Mouse (Mus musculus) E14TG2a.4 (cell line): ENCODE measurements around the gene Pcgf3.

Source experiments
- H3K27me3 ChIP-seq: 2 replicates; pipeline ENCODE4 v1.6.1; 2014; ENCODE audit warnings: low read length, control low read depth; ENCODE audit not compliant: insufficient read depth
- H3K36me3 ChIP-seq: 2 replicates; pipeline ENCODE4 v1.6.1; 2014; ENCODE audit warnings: low read length, control low read depth; ENCODE audit not compliant: insufficient read depth
- H3K4me1 ChIP-seq: replicated peaks from 2 replicates; pipeline ENCODE4 v1.6.1; 2014; ENCODE audit warnings: low read depth, low read length, control low read depth
- H3K4me3 ChIP-seq: replicated peaks from 2 replicates; pipeline ENCODE4 v1.5.1; 2014; ENCODE audit warnings: mild to moderate bottlenecking, low read length
- H3K9me3 ChIP-seq: 2 replicates; pipeline ENCODE4 v1.6.1; 2014; ENCODE audit warnings: low read length, control low read depth
- CTCF ChIP-seq: conservative IDR thresholded peaks from 2 replicates; pipeline ENCODE4 v1.5.1; 2014; ENCODE audit warnings: low read length
- NANOG ChIP-seq: IDR thresholded peaks from 2 replicates; pipeline ENCODE4 v1.6.1; 2014; ENCODE audit warnings: borderline replicate concordance, low read length, mixed read lengths
- POU5F1 ChIP-seq: IDR thresholded peaks from 2 replicates; pipeline ENCODE4 v1.6.1; 2014; ENCODE audit warnings: low read length, borderline replicate concordance

Pcgf3 gene

DNA sequence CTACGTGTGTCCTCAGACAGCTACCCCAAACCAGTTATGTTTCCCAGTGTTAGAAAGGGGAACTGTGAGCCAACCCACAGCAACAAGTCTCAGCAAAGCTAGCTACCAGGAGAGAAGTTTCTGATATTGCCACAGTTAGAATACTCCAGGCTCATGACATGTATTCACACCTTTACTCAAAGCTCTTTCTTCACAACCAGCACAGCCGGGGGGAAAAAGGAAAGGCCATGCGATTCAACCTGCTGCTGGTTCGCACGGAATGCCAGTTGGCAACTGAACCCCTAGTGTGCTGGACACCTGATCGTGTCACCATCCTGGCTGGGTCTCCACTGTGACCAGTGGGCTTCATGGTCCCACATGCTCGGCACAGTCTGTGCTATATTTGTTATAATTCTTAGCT lies 13.2 kb upstream of the Pcgf3 start:
- no peaks in the 10 kb centered on the region for H3K9me3 ChIP-seq
- no peak for TF ChIP-seq NANOG
- no peak for TF ChIP-seq CTCF
- peak overlapping the region; percentile 77 for H3K4me3 ChIP-seq

GRCm38 (mm10) chr5:108448785-108449668 lies 12.0 kb upstream of the Pcgf3 start, which contains the start of gene Mfsd7a:
TSS of gene Mfsd7a (minus strand) at chr5:108448891.
- Histone ChIP-seq H3K9me3 (no peaks in the 10 kb centered on the region), H3K4me3 (peak within 1 kb of the TSS; percentile 77), H3K27me3 (peaks cover 46% of the 10 kb centered on the region), H3K4me1 (peaks cover 20% of the 10 kb centered on the region), H3K36me3 (no peaks in the 10 kb centered on the region)
- TF ChIP-seq NANOG (no peak), CTCF (no peak), POU5F1 (no peak)

More for the DNA sequence above, 13.2 kb upstream of the Pcgf3 start:
- Histone ChIP-seq H3K27me3 (peaks cover 46% of the 10 kb centered on the region), H3K4me1 (peaks cover 20% of the 10 kb centered on the region), H3K36me3 (no peaks in the 10 kb centered on the region)

DNA sequence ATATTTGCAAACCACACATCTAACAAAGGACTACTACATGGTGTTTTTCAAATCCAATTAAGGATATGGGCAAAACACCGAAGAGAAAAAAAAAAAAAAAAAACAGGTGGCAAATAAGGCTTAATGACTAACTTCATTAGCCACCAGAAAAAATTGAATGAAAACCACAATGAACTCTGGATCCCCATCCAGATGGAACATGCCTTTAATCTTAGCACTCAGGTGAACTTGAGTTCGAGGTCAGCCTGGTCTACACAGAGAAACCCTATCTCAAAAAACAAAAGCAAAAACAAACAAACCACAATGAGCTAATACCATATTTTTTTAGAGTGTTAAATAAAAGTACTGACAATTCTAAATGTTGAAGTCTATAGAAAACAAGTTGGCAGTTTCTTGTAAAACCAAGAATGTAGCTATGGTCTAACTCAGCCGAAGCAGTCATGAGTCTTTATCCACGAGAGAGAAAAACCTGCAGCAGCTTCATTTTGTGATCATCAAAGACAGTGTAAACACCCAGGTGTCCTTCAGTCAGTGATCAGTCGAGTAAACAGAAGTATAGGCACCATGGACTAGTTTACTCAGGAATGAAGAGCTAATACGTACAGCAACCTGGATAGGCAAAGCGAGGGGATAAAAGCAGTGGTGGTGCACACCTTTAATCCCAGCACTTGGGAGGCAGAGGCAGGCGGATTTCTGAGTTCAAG lies 10.0 kb upstream of the Pcgf3 start:
- TF ChIP-seq CTCF, result no peak
- Histone ChIP-seq H3K4me3 (no peak overlapping the region), H3K9me3 (no peaks in the 10 kb centered on the region), H3K4me1 (peaks cover 20% of the 10 kb centered on the region), H3K36me3 (no peaks in the 10 kb centered on the region), H3K27me3 (peaks cover 40% of the 10 kb centered on the region)

DNA sequence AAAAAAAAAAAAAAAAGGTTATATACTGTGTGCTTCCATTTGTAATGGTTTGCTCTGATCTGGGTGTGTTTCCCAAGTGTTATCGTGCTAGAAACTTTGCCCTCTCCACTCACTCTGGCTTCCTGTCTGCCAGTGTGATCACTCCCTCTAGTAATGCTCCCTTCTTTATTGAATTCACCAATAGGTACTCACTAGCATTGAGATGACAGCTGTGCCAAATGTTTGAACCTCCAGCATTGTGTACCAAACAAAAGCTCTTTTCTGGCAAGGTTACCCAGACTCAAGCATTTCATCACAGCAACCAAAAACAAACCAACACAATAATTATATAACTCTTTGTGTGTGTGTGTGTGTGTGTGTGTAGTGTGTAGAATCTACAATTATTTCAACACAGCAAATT lies 9.4 kb upstream of the Pcgf3 start:
- Histone ChIP-seq H3K4me3 (no peak overlapping the region), H3K9me3 (no peaks in the 10 kb centered on the region), H3K36me3 (no peaks in the 10 kb centered on the region), H3K27me3 (peaks cover 35% of the 10 kb centered on the region), H3K4me1 (peaks cover 20% of the 10 kb centered on the region)
- TF ChIP-seq POU5F1 (no peak), NANOG (no peak), CTCF (no peak)

DNA sequence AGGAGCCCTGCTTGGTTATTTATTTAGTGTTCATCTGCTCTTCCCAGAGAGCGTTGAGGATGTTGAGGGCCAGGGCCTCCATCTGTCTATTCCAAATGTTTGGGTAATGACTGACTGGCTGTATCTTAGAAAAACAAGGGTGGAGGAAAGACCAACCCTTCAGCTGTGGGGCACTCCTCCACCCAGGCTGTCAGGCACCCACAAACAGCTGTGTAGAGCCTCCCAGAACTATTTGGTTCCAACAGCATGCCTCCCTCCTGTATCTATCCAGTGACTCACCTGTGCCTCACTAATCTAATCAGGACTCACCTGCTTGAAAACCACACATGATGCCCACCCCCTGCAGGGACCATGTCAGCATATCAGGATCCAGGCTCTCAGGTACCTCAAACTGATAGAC lies 8.6 kb upstream of the Pcgf3 start:
- H3K9me3 ChIP-seq, result no peaks in the 10 kb centered on the region
- H3K4me1 ChIP-seq, result peaks cover 20% of the 10 kb centered on the region
- TF ChIP-seq NANOG (no peak), POU5F1 (no peak), CTCF (no peak)
- H3K27me3 ChIP-seq, result peaks cover 28% of the 10 kb centered on the region
- H3K4me3 ChIP-seq, result no peak overlapping the region
- no peaks in the 10 kb centered on the region for H3K36me3 ChIP-seq

DNA sequence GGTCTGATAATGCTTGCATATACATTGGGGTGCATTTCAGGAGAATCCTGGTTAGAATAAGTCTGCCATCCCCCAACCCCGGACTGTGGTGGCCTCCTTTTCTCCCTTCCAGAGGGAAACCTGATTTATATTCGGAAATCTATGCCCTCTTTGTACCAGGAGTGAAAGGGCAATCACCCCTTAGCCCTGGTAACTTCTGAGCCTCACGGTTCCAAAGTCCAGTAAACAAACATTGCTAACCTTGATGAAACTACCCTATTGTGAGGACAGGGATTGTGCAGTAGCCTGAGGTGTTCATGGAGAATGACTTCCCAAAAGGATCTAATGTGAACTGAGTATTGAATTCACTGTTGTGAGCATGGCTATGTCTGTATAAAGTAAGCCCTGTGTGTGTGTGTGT lies 6.9 kb upstream of the Pcgf3 start:
- no peak overlapping the region for H3K4me3 ChIP-seq
- H3K4me1 ChIP-seq, result peaks cover 9% of the 10 kb centered on the region
- H3K27me3 ChIP-seq, result peaks cover 29% of the 10 kb centered on the region
- TF ChIP-seq POU5F1, result no peak
- TF ChIP-seq NANOG, result no peak
- no peak for TF ChIP-seq CTCF
- no peaks in the 10 kb centered on the region for H3K9me3 ChIP-seq
- no peaks in the 10 kb centered on the region for H3K36me3 ChIP-seq

DNA sequence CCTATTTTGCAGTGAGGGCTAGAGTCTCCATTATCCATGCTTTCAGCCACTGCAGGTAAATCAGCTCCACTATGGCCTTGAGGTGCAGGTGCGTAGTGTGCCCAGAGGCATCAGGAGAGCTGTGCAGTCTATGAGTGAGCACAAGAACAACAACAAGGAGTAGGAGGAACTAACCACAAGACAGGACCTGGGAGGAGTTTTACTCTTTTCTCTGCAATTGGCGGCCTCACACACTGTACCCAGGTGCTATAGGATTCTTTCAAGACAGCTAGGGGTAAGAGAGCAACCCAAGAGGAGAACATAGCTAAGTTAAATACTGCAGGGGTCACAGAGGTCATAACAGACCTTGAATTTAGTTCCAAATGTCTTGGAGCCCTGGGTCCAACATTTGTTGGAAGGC lies 2.3 kb upstream of the Pcgf3 start:
- peaks cover 26% of the 10 kb centered on the region for H3K27me3 ChIP-seq
- H3K36me3 ChIP-seq, result no peaks in the 10 kb centered on the region
- peaks cover 27% of the 10 kb centered on the region for H3K4me1 ChIP-seq
- H3K4me3 ChIP-seq, result no peak overlapping the region
- TF ChIP-seq POU5F1 (no peak), CTCF (no peak)
- no peaks in the 10 kb centered on the region for H3K9me3 ChIP-seq

- Histone ChIP-seq H3K27me3 (peaks cover 26% of the 10 kb centered on the region), H3K36me3 (0 out of 2 replicates have a peak, but pooled peaks cover 4% of the 10 kb centered on the region), H3K4me1 (peaks cover 34% of the 10 kb centered on the region), H3K4me3 (peak overlapping the region; percentile 70), H3K9me3 (no peaks in the 10 kb centered on the region)
- TF ChIP-seq POU5F1 (no peak), CTCF (no peak), NANOG (no peak)
Observed at GRCm38 (mm10) chr5:108460461-108460860, 571 bp upstream of the Pcgf3 start.

- peaks cover 18% of the 10 kb centered on the region; the same call in 1 of the 2 replicates for H3K36me3 ChIP-seq
- no peak for TF ChIP-seq POU5F1
- no peak for TF ChIP-seq CTCF
- peak overlapping the region; percentile 94 for H3K4me3 ChIP-seq
- peaks cover 49% of the 10 kb centered on the region for H3K4me1 ChIP-seq
- H3K9me3 ChIP-seq, result no peaks in the 10 kb centered on the region
- H3K27me3 ChIP-seq, result peaks cover 26% of the 10 kb centered on the region
Observed at GRCm38 (mm10) chr5:108462446-108462845, 1.4 kb downstream of the Pcgf3 start.
